Mouse (Mus musculus): ENCODE data around the gene Gnai3. TPM values are rescaled to one million over a fixed set of nuclear protein-coding genes. Genes with fewer than 3 reads are reported as not detected.

Gene Gnai3
- polyA plus RNA-seq, 1 experiment from 2014 or later = 157 TPM

- Histone ChIP-seq H3K4me2 (ENCODE audit: low read length) (peak overlapping the region; percentile 80), H3K27ac (ENCODE audit: low read depth, low read length) (peak overlapping the region; percentile 65), H3K9ac (ENCODE audit: low read length) (peak overlapping the region; percentile 73), H3K4me1 (ENCODE audit: control insufficient read depth, insufficient read depth, low read length) (peaks cover 22% of the 10 kb centered on the region), H3K4me3 (ENCODE audit: low read depth, low read length) (peak overlapping the region; percentile 51), H3K9me3 (replicated peaks; ENCODE audit: control insufficient read depth, low read length) (no peaks in the 10 kb centered on the region), H3K36me3 (ENCODE audit: control insufficient read depth, insufficient read depth, low read length) (0 out of 2 replicates have a peak, but pooled peaks cover under 1% of the 10 kb centered on the region), H3K27me3 (replicated peaks; ENCODE audit: control insufficient read depth, insufficient read depth, low read length) (no peaks in the 10 kb centered on the region)
- under 1% methylated on average over 31 of the region's 31 CpGs for WGBS
- ATAC-seq (peak; percentile 51), DNase-seq (ENCODE audit: low spot score) (peak; percentile 46)
Measured at GRCm38 (mm10) chr3:108085721-108086469, 60.1 kb downstream of the Gnai3 start.

GRCm38 (mm10) chr3:108085281-108085720 lies 60.6 kb downstream of the Gnai3 start:
- ATAC-seq (peak; percentile 89), DNase-seq (ENCODE audit: low spot score) (peak; percentile 93)
- Histone ChIP-seq H3K4me3 (ENCODE audit: low read depth, low read length) (peak overlapping the region; percentile 51), H3K4me2 (ENCODE audit: low read length) (peak overlapping the region; percentile 80), H3K27ac (ENCODE audit: low read depth, low read length) (peak overlapping the region; percentile 65), H3K36me3 (ENCODE audit: control insufficient read depth, insufficient read depth, low read length) (0 out of 2 replicates have a peak, but pooled peaks cover 5% of the 10 kb centered on the region), H3K9me3 (replicated peaks; ENCODE audit: control insufficient read depth, low read length) (no peaks in the 10 kb centered on the region), H3K9ac (ENCODE audit: low read length) (peak overlapping the region; percentile 73), H3K4me1 (ENCODE audit: control insufficient read depth, insufficient read depth, low read length) (peaks cover 22% of the 10 kb centered on the region), H3K27me3 (replicated peaks; ENCODE audit: control insufficient read depth, insufficient read depth, low read length) (no peaks in the 10 kb centered on the region)
- WGBS = 0% methylated on average over 14 of the region's 14 CpGs

GRCm38 (mm10) chr3:108084767-108085270 lies 61.1 kb downstream of the Gnai3 start:
- Histone ChIP-seq H3K9me3 (replicated peaks; ENCODE audit: control insufficient read depth, low read length) (no peaks in the 10 kb centered on the region), H3K9ac (ENCODE audit: low read length) (peak overlapping the region; percentile 73), H3K27me3 (replicated peaks; ENCODE audit: control insufficient read depth, insufficient read depth, low read length) (no peaks in the 10 kb centered on the region), H3K27ac (ENCODE audit: low read depth, low read length) (peak overlapping the region; percentile 61; the same call in 1 of the 2 replicates), H3K4me3 (ENCODE audit: low read depth, low read length) (peak overlapping the region; percentile 51), H3K36me3 (ENCODE audit: control insufficient read depth, insufficient read depth, low read length) (0 out of 2 replicates have a peak, but pooled peaks cover 5% of the 10 kb centered on the region), H3K4me1 (ENCODE audit: control insufficient read depth, insufficient read depth, low read length) (peaks cover 22% of the 10 kb centered on the region), H3K4me2 (ENCODE audit: low read length) (peak overlapping the region; percentile 80)
- 13% methylated on average over 13 of the region's 13 CpGs for WGBS
- no peak for DNase-seq (ENCODE audit: low spot score)
- peak; percentile 35 for ATAC-seq

- ATAC-seq (no peak), DNase-seq (ENCODE audit: low spot score) (no peak)
- no peak overlapping the region for H3K27ac ChIP-seq (ENCODE audit: low read depth, low read length)
- H3K9ac ChIP-seq (ENCODE audit: low read length) = no peak overlapping the region
- H3K27me3 ChIP-seq (replicated peaks; ENCODE audit: control insufficient read depth, insufficient read depth, low read length) = no peaks in the 10 kb centered on the region
- H3K4me2 ChIP-seq (ENCODE audit: low read length) = peak overlapping the region; percentile 80; the same call in 1 of the 2 replicates
- 72% methylated on average over 4 of the region's 4 CpGs for WGBS
- peaks cover 8% of the 10 kb centered on the region; the same call in 1 of the 2 replicates for H3K36me3 ChIP-seq (ENCODE audit: control insufficient read depth, insufficient read depth, low read length)
- no peaks in the 10 kb centered on the region for H3K9me3 ChIP-seq (replicated peaks; ENCODE audit: control insufficient read depth, low read length)
- no peak overlapping the region for H3K4me3 ChIP-seq (ENCODE audit: low read depth, low read length)
- H3K4me1 ChIP-seq (ENCODE audit: control insufficient read depth, insufficient read depth, low read length) = peaks cover 22% of the 10 kb centered on the region
Measured at GRCm38 (mm10) chr3:108083904-108084407, 62.0 kb downstream of the Gnai3 start.

GRCm38 (mm10) chr3:108083161-108083560 lies 62.8 kb downstream of the Gnai3 start:
- DNase-seq (ENCODE audit: low spot score) = no peak
- no peak for ATAC-seq
- Histone ChIP-seq H3K4me1 (ENCODE audit: control insufficient read depth, insufficient read depth, low read length) (peaks cover 19% of the 10 kb centered on the region), H3K9ac (ENCODE audit: low read length) (no peak overlapping the region), H3K9me3 (replicated peaks; ENCODE audit: control insufficient read depth, low read length) (no peaks in the 10 kb centered on the region), H3K4me2 (ENCODE audit: low read length) (no peak overlapping the region), H3K36me3 (ENCODE audit: control insufficient read depth, insufficient read depth, low read length) (peaks cover 15% of the 10 kb centered on the region; the same call in 1 of the 2 replicates), H3K27ac (ENCODE audit: low read depth, low read length) (no peak overlapping the region), H3K4me3 (ENCODE audit: low read depth, low read length) (no peak overlapping the region), H3K27me3 (replicated peaks; ENCODE audit: control insufficient read depth, insufficient read depth, low read length) (no peaks in the 10 kb centered on the region)
- 59% methylated on average over 2 of the region's 2 CpGs for WGBS

GRCm38 (mm10) chr3:108082251-108082875 lies 63.6 kb downstream of the Gnai3 start:
- no peaks in the 10 kb centered on the region for H3K9me3 ChIP-seq (replicated peaks; ENCODE audit: control insufficient read depth, low read length)
- H3K9ac ChIP-seq (ENCODE audit: low read length) = no peak overlapping the region
- no peak for DNase-seq (ENCODE audit: low spot score)
- 68% methylated on average over 1 of the region's 1 CpGs for WGBS
- no peak for ATAC-seq
- no peak overlapping the region for H3K27ac ChIP-seq (ENCODE audit: low read depth, low read length)
- no peaks in the 10 kb centered on the region for H3K27me3 ChIP-seq (replicated peaks; ENCODE audit: control insufficient read depth, insufficient read depth, low read length)
- H3K36me3 ChIP-seq (ENCODE audit: control insufficient read depth, insufficient read depth, low read length) = peaks cover 23% of the 10 kb centered on the region
- H3K4me2 ChIP-seq (ENCODE audit: low read length) = no peak overlapping the region
- peaks cover 19% of the 10 kb centered on the region for H3K4me1 ChIP-seq (ENCODE audit: control insufficient read depth, insufficient read depth, low read length)
- no peak overlapping the region for H3K4me3 ChIP-seq (ENCODE audit: low read depth, low read length)

- 67% methylated on average over 4 of the region's 4 CpGs for WGBS
- no peak overlapping the region for H3K4me2 ChIP-seq (ENCODE audit: low read length)
- H3K9ac ChIP-seq (ENCODE audit: low read length) = no peak overlapping the region; the same call in 1 of the 2 replicates
- peaks cover 30% of the 10 kb centered on the region for H3K36me3 ChIP-seq (ENCODE audit: control insufficient read depth, insufficient read depth, low read length)
- H3K4me3 ChIP-seq (ENCODE audit: low read depth, low read length) = no peak overlapping the region
- no peaks in the 10 kb centered on the region for H3K9me3 ChIP-seq (replicated peaks; ENCODE audit: control insufficient read depth, low read length)
- H3K4me1 ChIP-seq (ENCODE audit: control insufficient read depth, insufficient read depth, low read length) = peaks cover 17% of the 10 kb centered on the region
- ATAC-seq (no peak), DNase-seq (ENCODE audit: low spot score) (no peak)
- H3K27ac ChIP-seq (ENCODE audit: low read depth, low read length) = no peak overlapping the region
- no peaks in the 10 kb centered on the region for H3K27me3 ChIP-seq (replicated peaks; ENCODE audit: control insufficient read depth, insufficient read depth, low read length)
Measured at GRCm38 (mm10) chr3:108081681-108082080, 64.3 kb downstream of the Gnai3 start.

GRCm38 (mm10) chr3:108076836-108077235 lies 69.1 kb downstream of the Gnai3 start:
- no peaks in the 10 kb centered on the region for H3K4me1 ChIP-seq (ENCODE audit: control insufficient read depth, insufficient read depth, low read length)
- 93% methylated on average over 9 of the region's 9 CpGs for whole genome bisulfite sequencing
- DNase-seq (ENCODE audit: low spot score) (no peak), ATAC-seq (no peak)
- H3K27ac ChIP-seq (ENCODE audit: low read depth, low read length) = no peak overlapping the region
- H3K27me3 ChIP-seq (replicated peaks; ENCODE audit: control insufficient read depth, insufficient read depth, low read length) = no peaks in the 10 kb centered on the region
- H3K9me3 ChIP-seq (replicated peaks; ENCODE audit: control insufficient read depth, low read length) = no peaks in the 10 kb centered on the region
- no peak overlapping the region for H3K9ac ChIP-seq (ENCODE audit: low read length)
- peaks cover 61% of the 10 kb centered on the region for H3K36me3 ChIP-seq (ENCODE audit: control insufficient read depth, insufficient read depth, low read length)
- H3K4me2 ChIP-seq (ENCODE audit: low read length) = no peak overlapping the region
- no peak overlapping the region for H3K4me3 ChIP-seq (ENCODE audit: low read depth, low read length)

Data from forebrain, embryonic 14.5 days (tissue).